Mouse (Mus musculus): ENCODE data around the gene Fam102b. TPM values are rescaled to one million over a fixed set of nuclear protein-coding genes. Genes with fewer than 3 reads are reported as not detected.

Gene Fam102b
- total RNA-seq, 4 experiments from 2014 or later: 23.3 to 39.3 (median 28.9) TPM

DNA sequence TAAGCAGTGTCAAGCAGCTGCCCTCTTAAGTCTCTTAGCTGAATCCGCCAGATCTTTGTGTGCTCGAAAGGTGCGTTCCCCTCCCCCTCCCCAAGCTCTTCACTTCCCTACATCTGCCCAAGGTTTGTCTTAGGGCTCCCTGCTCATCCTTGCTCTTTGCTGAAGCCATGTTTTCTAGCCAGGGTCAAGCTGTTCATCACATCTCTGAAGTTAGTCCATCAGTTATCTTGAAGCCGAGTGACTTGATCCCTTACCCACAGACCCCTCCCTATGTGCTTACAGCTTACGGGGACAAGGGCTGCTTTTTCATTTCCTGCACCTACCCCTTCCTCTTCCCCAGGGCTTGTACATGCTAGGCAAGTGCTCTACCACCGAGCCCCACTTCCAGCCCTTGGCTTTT is 65.8 kb downstream of the Fam102b start:
- no peak for DNase-seq (ENCODE audit: low spot score in 2 of 2)

DNA sequence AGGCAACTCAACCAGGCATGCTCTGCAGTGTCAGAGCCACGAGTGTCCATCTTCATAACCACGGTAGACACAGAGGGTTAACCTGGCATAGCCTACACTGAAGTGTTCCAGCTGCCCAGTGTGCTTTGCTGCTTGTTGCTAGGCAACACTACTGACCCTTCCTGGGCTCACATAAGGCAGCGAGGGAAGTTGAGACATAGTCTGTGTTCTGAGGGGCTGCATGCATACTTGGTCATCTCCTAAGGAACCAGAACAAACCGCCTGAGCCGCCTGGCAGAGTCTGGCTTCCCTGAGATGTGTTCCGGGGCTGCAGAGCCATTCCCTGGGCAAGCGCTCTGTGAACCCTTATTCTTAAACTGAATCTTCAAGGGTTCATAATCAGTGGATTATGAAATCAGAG is 66.2 kb downstream of the Fam102b start:
- peak in 1 of 2 experiments; percentile 20 for DNase-seq (ENCODE audit: low spot score in 2 of 2)

DNA sequence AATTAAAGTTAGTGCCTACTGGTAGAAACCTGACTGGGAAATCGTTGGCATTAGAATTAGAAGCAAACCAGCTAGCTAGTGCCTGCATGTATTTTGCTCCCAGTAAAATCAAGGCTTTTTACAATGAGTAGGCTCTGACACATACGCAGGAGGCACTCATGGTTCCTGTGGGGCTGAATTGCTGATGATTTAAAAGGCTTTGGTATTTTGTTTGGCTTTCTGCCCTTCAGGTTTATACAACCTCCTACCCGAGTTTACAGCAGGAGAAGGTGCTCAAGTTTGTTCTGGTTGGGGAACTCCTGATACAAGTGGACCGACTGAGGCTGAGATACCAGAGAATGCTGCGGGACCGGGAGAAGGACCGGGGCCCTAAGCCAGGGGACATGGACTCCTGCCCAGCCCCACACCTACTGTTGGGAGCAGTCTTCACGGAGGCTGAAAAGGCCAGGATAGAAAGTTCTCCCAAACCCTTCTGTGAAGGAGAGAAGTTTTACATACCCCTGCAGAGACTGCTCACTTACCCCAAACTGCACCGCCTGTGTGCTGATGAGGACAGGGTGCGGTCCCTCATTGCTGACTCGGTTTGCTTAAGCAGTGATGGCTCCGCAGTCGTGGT is 67.6 kb downstream of the Fam102b start:
- no peak for DNase-seq (ENCODE audit: low spot score in 2 of 2)

DNA sequence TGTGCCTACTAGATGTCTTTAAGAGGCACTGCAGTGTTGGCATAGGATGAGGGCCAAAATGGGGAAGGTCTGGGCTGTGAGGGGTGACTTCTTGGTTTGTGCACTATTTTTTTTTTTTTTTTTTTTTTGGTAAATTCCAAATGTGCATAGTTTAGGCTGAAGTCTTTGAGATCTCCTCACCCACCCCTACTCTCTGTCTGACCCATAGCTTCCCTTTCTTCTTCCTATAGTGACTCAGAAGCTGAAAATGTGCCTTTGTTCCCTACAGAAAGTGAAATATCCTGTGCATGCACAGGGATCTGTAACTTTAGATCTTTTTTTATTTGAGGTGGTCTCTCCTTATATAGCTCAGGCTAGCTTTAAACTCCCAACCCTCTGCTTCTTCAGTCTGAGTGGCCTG is 69.4 kb downstream of the Fam102b start:
- no peak for DNase-seq (ENCODE audit: low spot score in 2 of 2)

DNA sequence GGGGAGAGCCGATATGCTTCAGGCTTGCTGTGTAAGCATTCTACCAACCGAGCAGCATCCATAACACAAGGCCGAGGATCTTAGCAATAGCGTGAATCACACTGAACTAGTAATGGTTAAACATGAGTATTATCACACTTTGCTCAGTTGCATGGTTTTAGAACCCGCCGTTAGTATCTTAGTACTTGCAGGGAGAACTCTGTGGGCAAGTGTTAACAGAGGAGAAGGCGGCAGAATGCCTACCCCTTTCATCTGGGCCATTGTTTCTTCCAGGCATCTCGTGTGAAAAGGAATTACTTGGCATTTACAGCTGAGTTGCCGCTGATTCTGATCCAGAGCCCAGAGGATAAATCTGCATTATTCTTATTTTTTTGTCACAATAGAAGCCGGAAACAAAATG is 86.4 kb downstream of the Fam102b start:
- DNase-seq (ENCODE audit: low spot score in 2 of 2): no peak

DNA sequence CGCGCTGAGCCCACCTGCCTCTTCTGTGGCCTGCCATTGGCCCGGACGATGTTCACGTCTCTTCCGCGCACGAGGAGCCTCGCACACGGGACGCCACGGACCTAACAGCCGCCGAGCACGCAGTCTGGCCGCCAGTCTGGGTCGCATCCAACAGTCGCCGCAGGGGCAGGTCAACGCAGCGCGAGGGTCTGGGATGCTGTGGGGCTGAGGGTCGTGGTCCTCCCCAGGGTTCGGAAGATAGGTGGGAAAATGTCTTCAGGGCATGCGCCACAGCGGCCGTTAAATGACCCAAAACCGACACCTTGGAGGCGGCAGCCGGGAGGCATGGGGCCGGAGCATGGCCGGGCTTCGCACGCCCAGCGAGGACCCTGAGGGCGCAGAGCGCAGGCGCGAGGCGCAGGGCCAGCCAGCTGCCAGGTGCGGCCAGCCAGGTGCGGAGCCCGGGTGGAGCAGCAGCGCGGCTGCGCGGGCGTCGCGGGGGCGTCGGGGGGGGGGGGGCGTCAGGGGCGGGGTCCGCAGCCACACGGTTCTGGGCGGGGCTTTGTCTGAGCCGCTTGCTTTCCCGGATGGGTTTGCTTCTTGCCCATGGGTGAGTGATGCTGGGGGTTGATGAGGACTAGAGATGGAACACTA is 87.3 kb downstream of the Fam102b start, which contains the start of gene Gm9857:
Gene Gm9857 (minus strand): TSS at position 445 of the 633 bp plus-strand sequence.
- DNase-seq (ENCODE audit: low spot score in 2 of 2): no peak

DNA sequence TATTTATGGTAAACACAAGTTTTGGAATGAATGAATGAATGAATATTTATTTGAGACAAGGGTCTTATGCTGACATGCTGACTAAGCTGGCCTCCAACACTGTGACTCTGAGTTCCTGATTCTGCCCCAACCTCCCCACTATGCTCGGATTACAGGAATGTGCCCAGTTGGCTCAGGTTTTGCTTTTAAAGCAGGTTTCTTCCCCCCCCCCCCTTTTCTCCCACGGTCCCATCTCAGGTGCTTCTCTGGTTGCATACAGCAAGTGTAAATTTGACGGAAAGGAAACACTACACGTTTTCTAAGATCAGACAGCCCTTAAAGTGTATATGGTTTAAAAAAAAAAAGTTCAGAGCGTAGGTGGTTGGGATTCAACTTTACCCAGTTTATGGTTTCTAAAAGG is 87.8 kb downstream of the Fam102b start, which contains the start of gene Henmt1:
Gene Henmt1 (plus strand): TSS at position 301 of the 400 bp plus-strand sequence.
- no peak for DNase-seq (ENCODE audit: low spot score in 2 of 2)

DNA sequence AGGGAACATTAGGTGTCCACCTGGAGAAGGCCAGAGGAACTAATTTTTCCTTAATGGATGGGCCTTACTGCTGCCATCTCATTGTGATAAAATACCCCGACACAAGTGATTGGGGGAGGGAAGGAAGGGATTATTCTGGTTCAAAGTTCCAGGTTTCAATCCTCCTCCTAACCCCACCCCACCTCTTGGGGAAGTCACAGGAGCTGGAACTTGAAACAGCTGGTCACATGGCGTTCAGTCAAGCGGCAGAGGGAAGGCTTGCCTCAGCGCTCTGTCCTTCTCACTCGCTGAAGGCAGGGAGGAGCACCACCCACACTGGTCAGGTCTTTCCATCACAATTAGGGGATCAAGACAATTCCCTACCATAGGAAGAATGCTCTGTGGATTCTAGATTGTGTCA is 88.7 kb downstream of the Fam102b start:
- DNase-seq (ENCODE audit: low spot score in 2 of 2): no peak

DNA sequence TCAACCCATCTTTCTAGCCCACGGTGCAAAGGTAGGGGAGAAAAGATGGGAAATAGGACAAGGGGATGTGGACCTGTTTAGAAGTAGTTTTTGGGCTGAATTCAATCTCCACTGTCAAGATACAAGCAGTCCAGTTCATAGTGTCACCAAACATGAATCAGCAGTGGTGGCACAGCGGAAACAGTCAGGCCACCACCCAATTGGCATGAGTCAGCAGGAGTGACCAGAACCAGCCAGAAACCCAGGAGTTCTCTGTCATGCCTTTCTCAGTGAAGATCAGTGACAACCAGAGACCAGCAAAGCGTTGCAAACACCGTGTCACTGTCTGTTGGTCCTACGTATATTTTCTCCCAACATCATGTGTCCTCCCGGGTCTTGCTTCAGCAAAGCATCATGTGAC is 93.8 kb downstream of the Fam102b start:
- DNase-seq (ENCODE audit: low spot score in 2 of 2): no peak

DNA sequence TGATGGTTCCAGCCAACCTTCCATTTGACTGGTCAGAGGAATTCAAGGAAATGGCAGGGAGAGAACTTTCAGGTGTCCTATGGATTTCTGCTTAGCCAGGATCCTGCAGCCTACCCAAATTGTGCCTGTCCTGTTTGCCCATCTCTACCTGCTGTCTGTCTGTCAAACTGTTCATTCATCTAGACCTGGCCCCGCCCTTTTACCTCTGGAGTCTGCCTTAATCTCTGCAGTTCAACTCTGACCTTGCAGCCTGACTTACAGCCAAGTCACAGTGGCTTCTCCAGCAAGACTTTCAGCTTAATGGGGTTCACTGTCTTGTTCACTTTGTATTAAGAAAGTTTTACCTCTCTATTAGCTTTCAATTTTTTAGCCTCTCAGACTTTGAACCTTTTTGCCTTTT is 101.1 kb downstream of the Fam102b start:
- DNase-seq (ENCODE audit: low spot score in 2 of 2): no peak

DNA sequence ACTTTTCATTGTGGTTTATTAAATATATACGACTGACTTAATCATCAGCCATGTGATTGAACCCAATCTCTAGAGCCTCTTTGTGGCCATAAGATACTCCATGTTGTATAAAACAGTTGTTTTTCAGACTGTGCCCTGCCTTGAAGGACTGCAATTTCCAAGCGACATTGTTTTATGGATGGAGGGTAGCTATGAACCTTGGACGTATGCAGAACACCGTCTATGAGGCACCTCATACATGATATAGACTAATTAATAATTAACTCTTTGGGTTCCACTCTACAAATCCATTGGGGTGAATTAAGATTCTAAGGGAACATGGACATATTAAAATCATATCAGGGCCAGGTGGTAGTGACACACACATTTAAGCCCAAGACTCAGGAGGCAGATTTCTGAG is 101.7 kb downstream of the Fam102b start:
- DNase-seq (ENCODE audit: low spot score in 2 of 2): no peak

DNA sequence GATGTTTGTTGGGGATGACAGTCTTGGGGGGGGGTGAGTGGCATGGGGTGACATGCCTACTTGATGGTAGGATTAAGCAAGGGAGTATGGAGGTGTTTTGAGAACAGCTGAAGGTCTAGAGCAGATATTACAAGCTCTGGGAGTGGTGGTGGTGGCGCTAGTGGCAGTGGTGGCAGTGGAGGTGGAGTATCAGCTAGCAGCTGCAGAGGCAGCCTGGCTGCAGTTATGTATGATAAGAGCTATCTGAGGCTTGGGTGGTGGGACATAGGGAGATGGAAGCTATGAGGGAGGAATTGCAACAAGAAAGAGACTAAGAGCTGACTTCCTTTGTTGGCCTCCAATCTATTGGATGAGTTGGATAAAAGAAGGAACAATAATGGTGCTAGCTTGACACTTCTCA is 105.6 kb downstream of the Fam102b start:
- DNase-seq (ENCODE audit: low spot score in 2 of 2): no peak

Small RNAs within 50 kb of the gene (microRNA-seq; reads per million reads assigned to microRNA genes)
- gene Gm44384: 0 reads per million in 2 experiments

Other genes with a start within 250 kb of the Fam102b start
- 10 to 100 TPM; 22.8 to 39.8 (median 30.9) TPM for gene Stxbp3, start 187.1 kb downstream of the Fam102b start, total RNA-seq (2022)
- gene Fndc7, start 137.6 kb downstream of the Fam102b start, total RNA-seq (2022): under 1 TPM in 1 of 4 experiments, not detected in 3; 0.13 TPM
- 10 to 100 TPM; 43.2 to 57.0 (median 47.7) TPM for gene Prpf38b, start 115.9 kb downstream of the Fam102b start, total RNA-seq (2022)
- gene Henmt1, start 87.7 kb downstream of the Fam102b start, total RNA-seq (2022): 1 to 10 TPM; 2.4 to 4.3 (median 3.0) TPM
- not detected for gene Gm9857, start 87.2 kb downstream of the Fam102b start, total RNA-seq (2022)
- not detected for gene Slc25a54, start 52.9 kb upstream of the Fam102b start, total RNA-seq (2022)
- gene Slc25a24, start 95.5 kb upstream of the Fam102b start, total RNA-seq (2022): 1 to 10 TPM; 2.6 to 3.5 (median 3.3) TPM

Measured in layer of hippocampus, adult 8-10 months (tissue).